Mouse (Mus musculus) neural tube, embryonic 11.5 days (tissue): ENCODE results near the gene Dffa. TPM values are rescaled to one million over a fixed set of nuclear protein-coding genes. Genes with fewer than 3 reads are reported as not detected.

Experiments
- ATAC-seq: fragments of 200-750 bp; cut with Nextera tagmentation; 2 replicates; pipeline ENCODE4 v1.8.0; 2017; ENCODE audit warnings: moderate number of reproducible peaks, mild to moderate bottlenecking, moderate TSS enrichment, moderate library complexity; ENCODE audit not compliant: insufficient read depth, low FRiP score, low TSS enrichment
- DNase-seq: peaks from one replicate; pipeline ENCODE4 v3.0.0-alpha.2; 2015; ENCODE audit warnings: low spot score
- H3K27ac ChIP-seq: fragments of 300-500 bp; sonication (generic); 2 replicates; pipeline ENCODE4 v1.5.1; 2014; ENCODE audit warnings: low read depth, mild to moderate bottlenecking, low read length
- H3K27me3 ChIP-seq: fragments of 300-500 bp; sonication (generic); 2 replicates; pipeline ENCODE4 v1.6.1; 2014; ENCODE audit warnings: mild to moderate bottlenecking, low read length, mixed read lengths; ENCODE audit not compliant: control insufficient read depth, insufficient read depth
- H3K36me3 ChIP-seq: fragments of 300-500 bp; sonication (generic); 2 replicates; pipeline ENCODE4 v1.6.1; 2014; ENCODE audit warnings: mild to moderate bottlenecking, low read length, moderate library complexity, mixed read lengths; ENCODE audit not compliant: control insufficient read depth, insufficient read depth
- H3K4me1 ChIP-seq: fragments of 300-500 bp; sonication (generic); 2 replicates; pipeline ENCODE4 v1.6.1; 2014; ENCODE audit warnings: low read length, mixed read lengths; ENCODE audit not compliant: control insufficient read depth, insufficient read depth
- H3K4me2 ChIP-seq: fragments of 300-500 bp; sonication (generic); 2 replicates; pipeline ENCODE4 v1.6.1; 2014; ENCODE audit warnings: low read depth, mild to moderate bottlenecking, moderate library complexity
- H3K4me3 ChIP-seq: fragments of 300-500 bp; sonication (generic); 2 replicates; pipeline ENCODE4 v1.5.1; 2014; ENCODE audit warnings: low read depth, low read length
- H3K9ac ChIP-seq: fragments of 300-500 bp; sonication (generic); 2 replicates; pipeline ENCODE4 v1.6.1; 2014; ENCODE audit warnings: mild to moderate bottlenecking, low read length
- H3K9me3 ChIP-seq: fragments of 300-500 bp; sonication (generic); 2 replicates; pipeline ENCODE4 v1.6.1; 2016; ENCODE audit warnings: low read length; ENCODE audit not compliant: control insufficient read depth
- WGBS: fragments of 180-500 bp; shearing (Covaris S2); extraction: QIAGEN DNeasy Blood & Tissue Kit; methylation state at CpG from one replicate; pipeline ENCODE4 v1.1.7; 2014; 5-methylcytosine and 5-hydroxymethylcytosine counted together
- polyA plus RNA-seq: library from polyadenylated mRNA; unstranded; fragments of >200 nt; fragmentation: Nextera tagmentation; extraction: Ambion mirVana; gene quantifications from 2 replicates; pipeline ENCODE4 v1.2.1, GENCODE M21; 2014

Dffa gene
- polyA plus RNA-seq, 1 experiment from 2014 or later: 34.4 TPM

GRCm38 (mm10) chr4:149136116-149136850 is 32.3 kb downstream of the Dffa start:
- H3K9me3 ChIP-seq: no peaks in the 10 kb centered on the region
- H3K27ac ChIP-seq: no peak overlapping the region
- ATAC-seq (no peak), DNase-seq (peak; percentile 17)
- H3K4me2 ChIP-seq: peak overlapping the region; percentile 57
- H3K27me3 ChIP-seq: no peaks in the 10 kb centered on the region
- H3K4me1 ChIP-seq: 0 out of 2 replicates have a peak, but pooled peaks cover 2% of the 10 kb centered on the region
- H3K9ac ChIP-seq: no peak overlapping the region
- no peaks in the 10 kb centered on the region for H3K36me3 ChIP-seq
- 71% methylated on average over 18 of the region's 18 CpGs for WGBS
- peak overlapping the region; percentile 49 for H3K4me3 ChIP-seq

GRCm38 (mm10) chr4:149136982-149137770 is 33.2 kb downstream of the Dffa start, which contains the start of gene Cenps:
Gene Cenps, minus strand, starts transcription at chr4:149137629.
- ATAC-seq (peak; percentile 89), DNase-seq (peak; percentile 97)
- Histone ChIP-seq H3K9me3 (no peaks in the 10 kb centered on the region), H3K9ac (peak within 1 kb of the TSS; percentile 78), H3K36me3 (no peaks in the 10 kb centered on the region), H3K4me2 (peak within 1 kb of the TSS; percentile 57), H3K27me3 (no peaks in the 10 kb centered on the region), H3K4me3 (peak within 1 kb of the TSS; percentile 49), H3K27ac (peak within 1 kb of the TSS; percentile 57), H3K4me1 (0 out of 2 replicates have a peak, but pooled peaks cover 2% of the 10 kb centered on the region)
- 2% methylated on average over 68 of the region's 68 CpGs for WGBS

- no peak for DNase-seq
- no peak overlapping the region for H3K4me2 ChIP-seq
- ATAC-seq: no peak
- H3K36me3 ChIP-seq: no peaks in the 10 kb centered on the region
- H3K27me3 ChIP-seq: no peaks in the 10 kb centered on the region
- H3K4me1 ChIP-seq: 0 out of 2 replicates have a peak, but pooled peaks cover 2% of the 10 kb centered on the region
- 78% methylated on average over 8 of the region's 8 CpGs for WGBS
- H3K27ac ChIP-seq: no peak overlapping the region
- H3K4me3 ChIP-seq: no peak overlapping the region
- no peak overlapping the region for H3K9ac ChIP-seq
- H3K9me3 ChIP-seq: no peaks in the 10 kb centered on the region
These were observed 34.6 kb downstream of the Dffa start for GRCm38 (mm10) chr4:149138515-149138914.

GRCm38 (mm10) chr4:149143594-149143993 is 39.6 kb downstream of the Dffa start:
- no peak overlapping the region for H3K27ac ChIP-seq
- H3K9me3 ChIP-seq: no peaks in the 10 kb centered on the region
- H3K4me3 ChIP-seq: no peak overlapping the region
- H3K9ac ChIP-seq: no peak overlapping the region
- ATAC-seq: no peak
- DNase-seq: no peak
- no peaks in the 10 kb centered on the region for H3K36me3 ChIP-seq
- WGBS: 41% methylated on average over 4 of the region's 4 CpGs
- H3K4me1 ChIP-seq: no peaks in the 10 kb centered on the region
- no peaks in the 10 kb centered on the region for H3K27me3 ChIP-seq
- no peak overlapping the region for H3K4me2 ChIP-seq

- Histone ChIP-seq H3K4me2 (no peak overlapping the region), H3K4me1 (no peaks in the 10 kb centered on the region), H3K4me3 (no peak overlapping the region), H3K36me3 (no peaks in the 10 kb centered on the region; the same call in 1 of the 2 replicates), H3K27me3 (no peaks in the 10 kb centered on the region), H3K9me3 (no peaks in the 10 kb centered on the region), H3K9ac (no peak overlapping the region), H3K27ac (no peak overlapping the region)
- ATAC-seq (peak; percentile 77; the same call in 1 of the 2 replicates), DNase-seq (peak; percentile 86)
- 5% methylated on average over 3 of the region's 3 CpGs for WGBS
These were observed 40.5 kb downstream of the Dffa start for GRCm38 (mm10) chr4:149144459-149144858.

- no peaks in the 10 kb centered on the region for H3K9me3 ChIP-seq
- DNase-seq: no peak
- H3K9ac ChIP-seq: no peak overlapping the region
- ATAC-seq: no peak
- H3K4me3 ChIP-seq: no peak overlapping the region
- H3K27ac ChIP-seq: no peak overlapping the region
- no peaks in the 10 kb centered on the region; the same call in 1 of the 2 replicates for H3K36me3 ChIP-seq
- 75% methylated on average over 4 of the region's 4 CpGs for WGBS
- no peaks in the 10 kb centered on the region for H3K27me3 ChIP-seq
- H3K4me2 ChIP-seq: no peak overlapping the region
- no peaks in the 10 kb centered on the region for H3K4me1 ChIP-seq
These were observed 41.2 kb downstream of the Dffa start for GRCm38 (mm10) chr4:149145151-149145550.

GRCm38 (mm10) chr4:149147528-149147927 is 43.6 kb downstream of the Dffa start:
- Histone ChIP-seq H3K4me1 (no peaks in the 10 kb centered on the region), H3K9me3 (no peaks in the 10 kb centered on the region), H3K36me3 (peaks cover 14% of the 10 kb centered on the region), H3K27ac (no peak overlapping the region), H3K4me2 (no peak overlapping the region), H3K4me3 (no peak overlapping the region), H3K27me3 (no peaks in the 10 kb centered on the region), H3K9ac (no peak overlapping the region)
- DNase-seq (no peak), ATAC-seq (no peak)
- 87% methylated on average over 7 of the region's 7 CpGs for WGBS

- ATAC-seq (no peak), DNase-seq (no peak)
- Histone ChIP-seq H3K4me1 (no peaks in the 10 kb centered on the region), H3K36me3 (peaks cover 18% of the 10 kb centered on the region), H3K4me2 (no peak overlapping the region), H3K27ac (no peak overlapping the region), H3K27me3 (no peaks in the 10 kb centered on the region), H3K9ac (no peak overlapping the region), H3K9me3 (no peaks in the 10 kb centered on the region), H3K4me3 (no peak overlapping the region)
- WGBS: 79% methylated on average over 4 of the region's 4 CpGs
These were observed 44.1 kb downstream of the Dffa start for GRCm38 (mm10) chr4:149148084-149148483.
